Mouse (Mus musculus): ENCODE results near the gene Mafk.
A peak's percentile ranks its signal among the peaks of the same experiment; 100 is the strongest.

The Mafk gene

GRCm38 (mm10) chr5:139796900-139797299 lies 5.6 kb downstream of the Mafk start:
- DNase-seq (ENCODE audit: low read depth), result peak; percentile 97

DNA sequence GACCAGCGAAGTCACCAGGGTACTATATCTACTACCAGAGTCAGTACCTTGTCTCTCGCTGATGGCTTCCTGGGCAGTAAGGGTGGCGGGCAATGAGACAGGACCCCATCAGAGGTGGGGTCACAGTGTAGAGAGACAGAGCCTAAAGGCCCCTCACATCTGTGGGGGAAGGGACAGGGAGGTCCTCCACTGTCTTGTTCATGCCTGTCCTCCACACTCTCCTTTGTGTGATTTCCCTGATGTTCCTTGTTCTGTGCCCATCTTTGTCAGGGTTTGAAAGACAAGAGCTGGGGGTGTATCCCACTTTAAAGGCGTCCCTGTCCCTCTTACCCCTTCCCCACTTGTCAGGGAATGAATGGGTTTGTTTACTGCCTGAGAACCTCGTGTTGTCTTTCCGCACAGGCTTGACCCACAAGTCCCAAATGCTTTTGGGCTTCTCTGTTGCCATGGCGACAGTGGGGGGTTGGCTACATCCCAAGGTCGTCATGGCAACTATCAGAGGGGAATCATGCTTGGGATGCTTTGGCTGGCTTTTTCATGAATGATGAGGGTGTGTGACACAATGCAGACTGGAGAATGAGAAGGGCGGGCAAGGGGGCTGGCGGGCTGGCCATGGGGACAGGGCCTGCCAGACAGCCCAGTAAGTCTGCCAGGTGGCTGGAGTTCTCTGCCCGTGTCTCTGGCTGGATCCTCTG lies 6.3 kb downstream of the Mafk start:
- DNase-seq (ENCODE audit: low read depth), result peak; percentile 86

GRCm38 (mm10) chr5:139798168-139798900 lies 7.0 kb downstream of the Mafk start:
- DNase-seq (ENCODE audit: low read depth), result no peak

GRCm38 (mm10) chr5:139799041-139799440 lies 7.7 kb downstream of the Mafk start:
- DNase-seq (ENCODE audit: low read depth), result no peak

- no peak for DNase-seq (ENCODE audit: low read depth)
Observed at GRCm38 (mm10) chr5:139799801-139800590, 8.7 kb downstream of the Mafk start.

DNA sequence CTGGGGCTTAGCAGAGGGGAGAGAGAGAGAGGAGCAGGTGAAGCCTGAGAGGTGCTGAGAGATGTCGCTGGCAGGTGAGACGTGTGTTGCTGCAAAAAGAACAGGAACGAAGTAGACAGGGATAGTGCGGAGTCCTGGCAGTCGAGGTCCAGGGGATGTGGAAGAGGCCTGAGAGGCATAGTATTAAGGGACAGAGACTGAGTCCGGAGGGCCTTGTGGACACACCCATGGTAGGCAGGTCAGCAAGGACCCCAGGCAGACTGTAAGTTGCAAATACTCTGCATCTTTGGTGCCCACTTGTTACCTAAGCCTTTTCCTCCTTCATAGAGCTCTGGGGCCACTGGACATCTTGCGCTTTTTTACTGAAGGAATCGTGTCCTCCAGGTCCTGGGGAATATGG lies 9.9 kb downstream of the Mafk start:
- DNase-seq (ENCODE audit: low read depth), result no peak

DNA sequence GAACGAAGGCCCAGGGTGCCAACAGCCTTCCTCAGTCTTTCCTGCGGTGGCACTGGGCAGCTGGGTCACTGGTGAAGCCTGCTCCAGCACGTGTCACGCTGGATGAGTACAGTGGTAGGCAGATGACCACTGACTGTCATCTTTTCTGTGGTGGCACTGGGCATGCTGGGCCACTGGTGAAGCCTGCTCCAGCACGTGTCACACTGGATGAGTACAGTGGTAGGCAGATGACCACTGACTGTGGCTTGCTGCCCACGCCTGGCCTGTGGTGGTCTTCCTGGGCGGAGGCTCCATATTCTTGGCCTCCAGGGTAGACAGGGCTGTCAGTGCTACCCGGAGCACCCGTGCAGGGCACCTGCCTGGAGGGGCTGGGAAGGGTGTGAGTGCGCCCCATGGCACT lies 10.6 kb downstream of the Mafk start:
- DNase-seq (ENCODE audit: low read depth), result no peak

DNA sequence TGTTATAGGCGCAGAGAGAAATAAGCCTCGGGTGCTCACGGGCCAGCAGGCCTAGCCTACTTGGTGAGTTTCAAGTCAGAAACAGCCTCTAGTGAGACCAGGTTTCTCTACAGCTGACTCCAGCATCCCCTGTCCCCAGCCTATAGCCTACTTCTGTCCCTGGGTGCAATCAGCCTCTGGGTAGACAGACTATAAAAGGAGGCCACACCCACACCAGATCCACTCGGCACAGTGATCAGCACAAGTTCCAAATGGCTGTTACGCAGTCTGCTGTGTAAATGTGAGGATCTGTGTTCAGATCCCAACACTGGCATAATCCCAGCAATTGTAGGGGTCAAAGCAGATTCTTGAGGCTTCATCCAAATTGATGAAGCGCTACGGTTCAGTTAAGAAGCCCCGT lies 11.9 kb downstream of the Mafk start:
- DNase-seq (ENCODE audit: low read depth), result no peak

DNA sequence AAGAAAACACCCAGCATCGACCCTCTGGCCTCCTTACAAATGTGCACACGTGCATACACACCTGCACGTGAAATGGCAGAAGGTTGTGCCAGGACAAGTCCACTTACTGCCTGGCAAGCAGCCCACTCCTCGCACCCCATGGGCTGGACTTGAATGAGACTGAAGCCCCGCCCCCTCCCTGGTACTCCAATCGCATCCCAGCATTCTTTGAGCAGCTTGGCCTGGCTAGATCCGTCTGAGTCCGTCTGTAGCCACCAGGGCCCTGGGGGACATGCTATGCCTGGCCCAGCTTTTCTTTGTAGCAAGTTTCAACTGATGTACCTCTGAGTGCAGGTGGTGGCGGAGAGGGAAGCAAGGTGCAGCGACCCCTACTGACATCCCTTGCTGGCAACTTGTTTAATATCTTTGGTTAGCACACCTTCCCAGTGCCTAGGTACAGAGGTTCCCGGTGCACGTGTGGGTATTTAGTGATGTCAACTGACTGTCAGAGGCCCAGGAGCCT lies 12.3 kb downstream of the Mafk start:
- DNase-seq (ENCODE audit: low read depth), result no peak

DNA sequence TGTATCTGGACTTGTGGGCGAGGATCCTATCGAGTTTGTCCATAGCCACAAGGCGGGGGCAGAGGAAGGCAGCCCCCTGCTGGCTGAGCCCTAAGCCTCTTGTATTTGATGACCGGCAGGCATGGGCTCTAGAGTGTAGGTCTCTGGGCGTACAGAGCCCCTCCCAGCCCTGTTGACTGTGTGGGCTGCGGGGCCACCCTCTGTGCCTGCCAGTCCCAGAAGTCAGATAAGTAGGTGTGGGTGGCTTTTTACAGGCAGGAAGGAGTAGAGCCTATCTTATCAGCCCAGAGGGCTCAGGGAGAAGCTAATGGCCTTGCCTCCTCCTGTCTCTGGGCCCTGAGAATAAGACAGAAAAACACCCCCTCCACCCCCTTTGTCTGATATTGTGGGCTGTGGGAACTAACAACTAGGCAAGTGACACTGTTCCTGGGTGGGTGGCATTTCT lies 12.8 kb downstream of the Mafk start:
- DNase-seq (ENCODE audit: low read depth), result no peak

- DNase-seq (ENCODE audit: low read depth), result no peak
Observed at GRCm38 (mm10) chr5:139804573-139805111, 13.3 kb downstream of the Mafk start.

DNA sequence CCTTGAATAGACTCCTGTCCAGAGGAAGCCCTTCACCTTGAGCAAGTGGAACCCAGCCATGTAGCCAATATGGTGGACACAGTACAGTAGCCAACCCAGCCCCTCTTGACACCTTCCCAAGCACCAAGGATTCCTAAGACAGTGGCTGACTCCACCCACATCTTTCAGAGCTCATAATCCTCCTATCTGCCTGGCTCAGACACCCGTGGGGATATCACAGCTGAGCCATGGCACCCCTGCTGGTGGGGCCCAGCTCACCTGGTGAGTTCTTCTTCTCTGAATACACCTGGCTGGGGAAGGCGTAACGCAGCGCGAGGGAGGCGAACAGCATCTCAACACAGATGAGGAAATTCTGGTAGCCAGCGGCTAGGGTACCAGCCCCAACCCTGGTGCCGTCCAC lies 14.6 kb downstream of the Mafk start:
- no peak for DNase-seq (ENCODE audit: low read depth)

DNA sequence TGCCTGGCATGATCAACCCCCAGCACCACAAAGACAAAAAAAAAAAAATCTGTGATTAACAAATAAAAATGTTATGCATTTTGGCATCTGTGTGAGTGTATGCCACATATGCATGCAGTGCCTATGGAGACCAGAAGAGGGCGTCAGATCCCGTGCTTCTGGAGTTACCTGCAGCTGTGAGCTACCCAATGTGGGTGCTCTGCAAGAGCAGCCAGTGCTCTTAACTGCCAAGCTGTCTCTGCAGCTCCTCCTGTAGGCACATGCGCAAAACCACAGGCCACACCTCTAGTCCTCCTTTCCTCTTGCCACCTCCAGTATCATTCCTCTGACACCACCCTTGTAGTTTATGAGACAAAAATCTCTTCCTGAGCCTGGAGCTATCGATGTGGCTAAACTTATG lies 18.1 kb downstream of the Mafk start:
- DNase-seq (ENCODE audit: low read depth), result no peak

DNA sequence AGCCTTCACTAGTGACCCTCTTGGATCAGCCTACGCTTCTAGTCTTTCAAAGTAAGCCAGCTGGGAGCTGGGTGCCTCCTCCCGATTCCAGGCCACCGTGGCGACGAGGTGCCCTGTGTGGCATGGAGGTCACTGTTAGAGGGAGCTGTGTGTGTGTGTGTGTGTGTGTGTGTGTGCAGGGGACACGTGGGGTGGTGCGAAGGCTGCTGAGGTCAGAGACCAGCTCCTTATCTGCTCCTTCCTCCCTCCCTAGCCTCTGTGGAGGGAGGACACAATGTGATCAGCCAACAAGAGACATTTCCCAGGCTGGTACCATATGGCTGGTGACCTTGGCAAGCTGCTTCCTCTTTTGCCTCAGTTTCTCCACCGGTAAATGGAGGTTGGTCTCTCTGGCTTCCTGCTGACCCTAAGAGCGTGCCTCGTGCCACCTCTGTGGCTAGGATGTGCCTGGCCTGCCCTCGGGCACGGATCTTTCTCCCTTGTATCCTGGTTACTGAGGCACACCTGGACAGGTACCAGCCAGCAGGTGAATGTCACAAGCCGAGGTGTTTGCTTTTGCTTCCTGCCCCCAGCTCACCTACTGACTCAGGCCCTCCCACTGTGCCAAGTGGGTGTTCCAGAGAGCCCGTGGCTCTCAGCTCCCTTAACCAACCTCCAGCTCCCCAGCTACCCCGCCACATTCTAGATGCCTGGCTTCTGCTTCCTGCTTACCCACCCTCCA lies 20.5 kb downstream of the Mafk start:
- DNase-seq (ENCODE audit: low read depth), result no peak

DNA sequence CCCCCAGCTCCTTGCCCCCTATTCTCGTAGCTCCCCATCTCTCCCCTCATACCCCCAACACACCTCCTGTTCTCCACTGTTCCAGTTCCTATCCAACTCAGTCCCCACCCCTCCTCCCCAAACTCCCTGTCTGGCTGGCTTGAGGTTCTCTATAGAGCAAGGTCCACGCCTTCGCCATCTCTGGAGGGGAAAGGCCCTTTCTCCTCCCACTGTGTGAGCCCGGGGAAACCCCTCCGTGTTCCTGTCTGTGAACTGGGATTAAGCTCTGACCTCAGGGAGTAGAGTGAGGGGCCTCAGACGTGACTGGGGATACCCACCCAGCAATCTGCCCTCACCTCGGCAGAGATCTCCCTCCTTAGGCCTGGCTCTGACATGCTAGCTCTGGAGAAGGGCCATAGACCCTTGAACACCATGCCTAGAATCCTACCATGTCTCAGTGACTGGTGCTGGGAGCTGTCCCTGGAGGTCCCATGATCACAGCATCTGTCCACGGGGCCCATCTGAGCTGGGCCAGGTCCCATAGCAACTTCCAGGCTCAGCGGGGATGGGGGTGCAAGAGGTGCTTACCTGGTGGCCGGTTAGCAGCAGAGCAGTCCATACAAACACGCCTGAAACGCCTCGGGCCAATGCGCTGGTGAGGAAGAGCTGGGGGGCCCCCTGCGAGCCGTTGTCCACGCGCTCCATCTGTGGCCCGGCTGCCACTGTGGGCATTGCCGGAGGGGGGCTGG lies 21.2 kb downstream of the Mafk start:
- no peak for DNase-seq (ENCODE audit: low read depth)

DNA sequence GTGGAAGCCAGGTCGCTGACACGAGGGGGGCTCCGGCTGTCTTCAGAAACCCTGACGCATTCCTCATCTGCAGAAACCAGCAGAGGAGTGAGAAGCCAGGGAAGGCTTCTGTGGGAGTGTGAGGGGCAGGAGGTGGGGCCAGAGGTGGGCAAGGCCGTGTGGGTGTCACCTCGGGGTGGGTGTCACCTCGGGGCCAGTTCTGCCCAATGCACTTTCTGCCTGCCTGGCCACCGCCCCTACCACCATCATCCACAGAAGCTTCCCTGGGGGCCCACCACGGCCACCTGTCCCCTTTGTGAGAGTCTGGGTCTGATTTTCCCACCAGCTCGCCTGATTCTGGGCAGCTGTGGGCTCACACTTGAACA lies 21.8 kb downstream of the Mafk start:
- DNase-seq (ENCODE audit: low read depth), result no peak

- DNase-seq (ENCODE audit: low read depth), result no peak
Observed at GRCm38 (mm10) chr5:139813963-139814381, 22.7 kb downstream of the Mafk start.

DNA sequence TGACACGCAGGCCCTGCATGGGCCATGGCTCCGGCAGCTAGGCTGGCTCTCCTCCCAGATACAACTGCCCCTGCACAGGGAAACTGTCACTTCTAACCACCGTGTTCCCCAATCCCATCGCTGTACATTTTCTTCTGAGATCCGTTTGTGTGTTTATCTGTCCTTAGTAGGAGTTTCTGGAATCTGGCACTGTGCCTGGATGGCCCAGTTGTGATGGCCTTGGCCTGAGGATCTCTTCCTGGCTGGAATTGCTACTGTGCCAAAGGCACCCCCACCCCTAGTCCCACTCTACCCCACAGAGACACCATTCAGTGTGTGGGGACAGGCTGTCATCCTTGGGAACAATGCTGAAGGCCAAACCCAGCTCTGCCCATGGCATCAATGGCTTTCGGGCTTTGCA lies 24.7 kb downstream of the Mafk start:
- DNase-seq (ENCODE audit: low read depth), result no peak

DNA sequence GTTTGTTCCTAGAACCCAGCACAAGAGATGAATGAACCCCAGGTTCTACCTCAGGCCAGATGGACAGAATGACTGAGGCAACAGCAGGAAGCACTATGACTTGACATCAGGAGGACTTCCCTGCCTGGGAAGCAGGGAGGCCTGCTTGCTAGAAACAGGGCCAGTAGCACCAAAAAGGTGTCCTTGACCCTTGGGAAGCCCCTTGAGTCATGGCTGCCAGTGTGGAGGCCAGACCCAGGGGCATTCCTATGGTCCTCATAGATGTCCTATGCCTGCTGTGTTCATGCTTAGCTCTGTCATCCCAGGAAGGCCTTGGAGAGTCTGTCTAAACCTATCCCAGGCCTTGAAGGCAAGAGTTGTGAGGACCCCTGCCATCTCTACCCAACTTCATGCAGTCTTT lies 25.1 kb downstream of the Mafk start:
- no peak for DNase-seq (ENCODE audit: low read depth)

DNA sequence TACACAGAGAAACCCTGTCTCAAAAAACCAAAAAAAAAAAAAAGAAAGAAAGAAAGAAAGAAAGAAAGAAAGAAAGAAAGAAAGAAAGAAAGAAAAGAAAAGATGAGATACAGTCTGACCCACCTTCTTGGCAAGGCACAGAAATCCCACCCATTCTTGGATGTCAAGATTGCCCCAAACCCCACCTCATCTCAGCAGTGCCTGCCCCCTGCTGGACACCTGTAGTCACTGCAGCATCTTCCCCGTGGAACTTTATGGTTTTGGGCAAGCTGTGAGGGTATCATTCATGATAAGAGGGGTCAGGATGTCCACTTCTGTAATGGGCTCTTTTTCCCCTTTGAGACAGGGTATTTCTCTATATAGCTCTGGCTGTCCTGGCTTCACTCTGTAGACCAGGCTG lies 26.0 kb downstream of the Mafk start:
- no peak for DNase-seq (ENCODE audit: low read depth)

- DNase-seq (ENCODE audit: low read depth), result no peak
Observed at GRCm38 (mm10) chr5:139818056-139818455, 26.7 kb downstream of the Mafk start.
